Mouse (Mus musculus): ENCODE data around the gene Peg10. TPM values are rescaled to one million over a fixed set of nuclear protein-coding genes. Genes with fewer than 3 reads are reported as not detected.
A peak's percentile ranks its signal among the peaks of the same experiment; 100 is the strongest.

Peg10 gene
- total RNA-seq, 1 experiment, result 225 TPM

GRCm38 (mm10) chr6:4723998-4724757, 22.9 kb upstream of the Peg10 start:
- H3K9me3 ChIP-seq (ENCODE audit: control insufficient read depth, insufficient read depth, low read depth, low read length), result no peaks in the 10 kb centered on the region
- H3K36me3 ChIP-seq (ENCODE audit: control insufficient read depth, insufficient read depth, low read length, poor library complexity, severe bottlenecking), result no peaks in the 10 kb centered on the region
- no peak for DNase-seq (ENCODE audit: low read depth, low spot score)
- no peak overlapping the region for H3K27ac ChIP-seq (ENCODE audit: insufficient read depth, low read depth, low read length, poor library complexity, severe bottlenecking)
- no peaks in the 10 kb centered on the region for H3K4me1 ChIP-seq (ENCODE audit: control insufficient read depth in 2 of 2, insufficient read depth in 2 of 2, low read length in 2 of 2, poor library complexity in 1 of 2)
- in situ Hi-C loops (cut with MboI; ENCODE audit: low sequenced_read_pairs in 2 of 2, unreplicated experiment in 2 of 2), result no loop called here
- H3K4me3 ChIP-seq (ENCODE audit: insufficient read depth in 1 of 2, low read depth in 1 of 2, low read length in 2 of 2, poor library complexity in 1 of 2, severe bottlenecking in 1 of 2), result no peak overlapping the region
- no peak overlapping the region for H3K9ac ChIP-seq (ENCODE audit: insufficient read depth, low read depth, low read length, poor library complexity, severe bottlenecking)
- TF ChIP-seq ZNF384 (IDR thresholded peaks at IDR 0.05; ENCODE audit: low read depth, low read length) (no peak), HCFC1 (IDR thresholded peaks at IDR 0.05; ENCODE audit: borderline replicate concordance, insufficient read depth, low read length) (no peak), MAFK (IDR thresholded peaks at IDR 0.05; ENCODE audit: insufficient read depth, low read depth, low read length) (no peak), CHD2 (IDR thresholded peaks at IDR 0.05; ENCODE audit: low read depth, low read length) (no peak), ZC3H11A (IDR thresholded peaks at IDR 0.05; ENCODE audit: borderline replicate concordance, low read depth, low read length) (no peak)

- Histone ChIP-seq H3K4me3 (ENCODE audit: insufficient read depth in 1 of 2, low read depth in 1 of 2, low read length in 2 of 2, poor library complexity in 1 of 2, severe bottlenecking in 1 of 2) (no peak overlapping the region), H3K36me3 (ENCODE audit: control insufficient read depth, insufficient read depth, low read length, poor library complexity, severe bottlenecking) (no peaks in the 10 kb centered on the region), H3K4me1 (ENCODE audit: control insufficient read depth in 2 of 2, insufficient read depth in 2 of 2, low read length in 2 of 2, poor library complexity in 1 of 2) (0 out of 4 replicates have a peak, but pooled peaks cover 0 to 3% of the 10 kb centered on the region in 2 experiments), H3K9ac (ENCODE audit: insufficient read depth, low read depth, low read length, poor library complexity, severe bottlenecking) (no peak overlapping the region), H3K27ac (ENCODE audit: insufficient read depth, low read depth, low read length, poor library complexity, severe bottlenecking) (no peak overlapping the region), H3K9me3 (ENCODE audit: control insufficient read depth, insufficient read depth, low read depth, low read length) (no peaks in the 10 kb centered on the region)
- in situ Hi-C loops (cut with MboI; ENCODE audit: low sequenced_read_pairs in 2 of 2, unreplicated experiment in 2 of 2), result no loop called here
- no peak for TF ChIP-seq ZNF384 (IDR thresholded peaks at IDR 0.05; ENCODE audit: low read depth, low read length)
- TF ChIP-seq CHD2 (IDR thresholded peaks at IDR 0.05; ENCODE audit: low read depth, low read length), result no peak
- no peak for TF ChIP-seq HCFC1 (IDR thresholded peaks at IDR 0.05; ENCODE audit: borderline replicate concordance, insufficient read depth, low read length)
- no peak for TF ChIP-seq MAFK (IDR thresholded peaks at IDR 0.05; ENCODE audit: insufficient read depth, low read depth, low read length)
- DNase-seq (ENCODE audit: low read depth, low spot score), result no peak
Observed at GRCm38 (mm10) chr6:4728305-4728704, 18.8 kb upstream of the Peg10 start.

- H3K4me1 ChIP-seq (ENCODE audit: control insufficient read depth in 2 of 2, insufficient read depth in 2 of 2, low read length in 2 of 2, poor library complexity in 1 of 2), result peaks cover 0 to 7% of the 10 kb centered on the region in 2 experiments; a peak in 2 of 4 replicates
- TF ChIP-seq ZNF384 (IDR thresholded peaks at IDR 0.05; ENCODE audit: low read depth, low read length), result no peak
- no peak for TF ChIP-seq MAFK (IDR thresholded peaks at IDR 0.05; ENCODE audit: insufficient read depth, low read depth, low read length)
- TF ChIP-seq CHD2 (IDR thresholded peaks at IDR 0.05; ENCODE audit: low read depth, low read length), result no peak
- TF ChIP-seq HCFC1 (IDR thresholded peaks at IDR 0.05; ENCODE audit: borderline replicate concordance, insufficient read depth, low read length), result no peak
- TF ChIP-seq ZC3H11A (IDR thresholded peaks at IDR 0.05; ENCODE audit: borderline replicate concordance, low read depth, low read length), result no peak
- H3K4me3 ChIP-seq (ENCODE audit: insufficient read depth in 1 of 2, low read depth in 1 of 2, low read length in 2 of 2, poor library complexity in 1 of 2, severe bottlenecking in 1 of 2), result no peak overlapping the region
- no peak overlapping the region for H3K27ac ChIP-seq (ENCODE audit: insufficient read depth, low read depth, low read length, poor library complexity, severe bottlenecking)
- no peak for DNase-seq (ENCODE audit: low read depth, low spot score)
- no peaks in the 10 kb centered on the region for H3K36me3 ChIP-seq (ENCODE audit: control insufficient read depth, insufficient read depth, low read length, poor library complexity, severe bottlenecking)
- H3K9ac ChIP-seq (ENCODE audit: insufficient read depth, low read depth, low read length, poor library complexity, severe bottlenecking), result no peak overlapping the region
- in situ Hi-C loops (cut with MboI; ENCODE audit: low sequenced_read_pairs in 2 of 2, unreplicated experiment in 2 of 2), result no loop called here
- no peaks in the 10 kb centered on the region for H3K9me3 ChIP-seq (ENCODE audit: control insufficient read depth, insufficient read depth, low read depth, low read length)
Observed at GRCm38 (mm10) chr6:4731675-4732074, 15.4 kb upstream of the Peg10 start.

GRCm38 (mm10) chr6:4733208-4733607, 13.9 kb upstream of the Peg10 start:
- Histone ChIP-seq H3K36me3 (ENCODE audit: control insufficient read depth, insufficient read depth, low read length, poor library complexity, severe bottlenecking) (no peaks in the 10 kb centered on the region), H3K4me3 (ENCODE audit: insufficient read depth in 1 of 2, low read depth in 1 of 2, low read length in 2 of 2, poor library complexity in 1 of 2, severe bottlenecking in 1 of 2) (peak overlapping the region in 1 of 2 experiments; percentile 19; a peak in 1 of 4 replicates), H3K4me1 (ENCODE audit: control insufficient read depth in 2 of 2, insufficient read depth in 2 of 2, low read length in 2 of 2, poor library complexity in 1 of 2) (peaks cover 6 to 11% of the 10 kb centered on the region in 2 experiments; a peak in 3 of 4 replicates), H3K27ac (ENCODE audit: insufficient read depth, low read depth, low read length, poor library complexity, severe bottlenecking) (no peak overlapping the region), H3K9ac (ENCODE audit: insufficient read depth, low read depth, low read length, poor library complexity, severe bottlenecking) (0 out of 2 replicates have a peak overlapping the region, but pooled peaks have one; percentile 18), H3K9me3 (ENCODE audit: control insufficient read depth, insufficient read depth, low read depth, low read length) (no peaks in the 10 kb centered on the region)
- in situ Hi-C loops (cut with MboI; ENCODE audit: low sequenced_read_pairs in 2 of 2, unreplicated experiment in 2 of 2), result no loop called here
- no peak for TF ChIP-seq HCFC1 (IDR thresholded peaks at IDR 0.05; ENCODE audit: borderline replicate concordance, insufficient read depth, low read length)
- TF ChIP-seq MAFK (IDR thresholded peaks at IDR 0.05; ENCODE audit: insufficient read depth, low read depth, low read length), result 0 out of 2 replicates have a peak, but pooled peaks have one; percentile 15
- no peak for TF ChIP-seq ZNF384 (IDR thresholded peaks at IDR 0.05; ENCODE audit: low read depth, low read length)
- TF ChIP-seq CHD2 (IDR thresholded peaks at IDR 0.05; ENCODE audit: low read depth, low read length), result no peak
- TF ChIP-seq ZC3H11A (IDR thresholded peaks at IDR 0.05; ENCODE audit: borderline replicate concordance, low read depth, low read length), result no peak
- no peak for DNase-seq (ENCODE audit: low read depth, low spot score)

Measured in ES-E14 (cell line).